Mouse (Mus musculus) testis, postnatal 14 days (tissue): ENCODE data around the gene Mtnr1a.

Experiments used
- DNase-seq: peaks from one replicate; pipeline ENCODE4 v3.0.0; 2021; ENCODE audit warnings: low spot score

Mtnr1a gene

DNA sequence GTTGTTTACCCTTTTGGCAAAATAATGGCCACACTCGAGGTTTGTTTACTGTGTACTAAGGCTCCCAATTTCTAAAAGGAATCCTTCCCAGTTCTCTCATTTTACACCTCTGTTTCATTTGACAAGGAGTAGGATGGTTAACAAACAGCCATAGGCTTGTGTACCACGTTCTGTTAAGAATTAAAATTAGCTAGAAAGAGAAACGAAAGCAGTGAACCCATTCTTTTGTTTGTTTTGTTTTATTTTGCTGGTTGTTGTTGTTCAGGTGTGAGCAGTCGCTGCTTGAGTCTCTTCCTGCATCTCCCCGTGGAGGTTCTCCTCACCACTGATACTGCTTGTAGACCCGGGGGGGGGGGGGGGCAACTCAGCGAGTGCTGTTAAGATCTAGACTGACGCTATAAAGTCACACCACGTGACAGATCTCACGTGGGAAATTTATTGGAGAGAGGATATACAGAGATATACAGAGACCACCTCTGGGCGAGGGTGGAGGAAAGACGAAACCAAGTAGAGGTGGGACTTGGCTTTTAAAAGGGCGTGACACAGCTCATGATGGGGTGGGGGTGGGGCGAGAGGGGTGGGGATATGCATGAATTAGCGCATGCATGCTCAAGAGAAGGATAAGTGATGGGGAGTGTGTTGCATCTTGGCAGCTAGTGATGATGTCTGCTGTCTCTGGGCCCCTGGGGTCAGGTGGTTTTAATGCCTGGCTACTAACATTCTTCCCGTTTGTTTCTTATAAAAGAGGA is 41.3 kb downstream of the Mtnr1a start:
- DNase-seq = no peak

DNA sequence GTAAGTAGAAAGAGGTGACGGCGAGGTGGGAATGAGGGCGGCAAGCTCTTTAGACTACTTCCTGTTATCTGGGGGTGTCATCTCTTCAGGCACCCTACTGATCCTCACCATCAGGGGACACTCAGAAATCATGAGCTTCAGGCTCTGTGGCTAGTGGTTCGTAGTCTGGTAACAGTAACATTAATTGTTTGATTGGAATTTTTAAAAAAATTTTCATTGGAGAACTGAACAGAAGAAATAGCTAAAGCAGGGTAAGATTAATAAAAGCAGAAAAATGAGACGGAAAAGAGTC is 41.8 kb downstream of the Mtnr1a start:
- no peak for DNase-seq

DNA sequence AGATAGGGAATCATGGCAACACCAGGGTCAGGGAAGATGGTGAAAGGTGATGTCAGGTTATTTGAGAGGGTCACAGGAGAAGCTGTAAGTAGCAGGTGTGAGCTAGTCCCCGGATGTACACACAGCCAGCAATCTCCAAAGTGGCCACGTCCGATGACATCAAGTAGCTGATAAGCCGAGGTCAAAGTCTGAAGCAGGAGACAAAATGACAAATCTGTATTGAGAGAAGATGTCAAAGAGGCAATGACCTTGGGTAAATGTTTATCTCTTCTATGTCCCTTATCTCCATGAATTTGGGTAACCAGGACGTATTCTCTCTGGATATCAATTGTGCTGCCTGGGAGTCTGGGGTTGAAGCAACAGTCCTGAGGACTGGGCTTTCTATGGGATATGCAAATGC is 42.9 kb downstream of the Mtnr1a start:
- DNase-seq = no peak

DNA sequence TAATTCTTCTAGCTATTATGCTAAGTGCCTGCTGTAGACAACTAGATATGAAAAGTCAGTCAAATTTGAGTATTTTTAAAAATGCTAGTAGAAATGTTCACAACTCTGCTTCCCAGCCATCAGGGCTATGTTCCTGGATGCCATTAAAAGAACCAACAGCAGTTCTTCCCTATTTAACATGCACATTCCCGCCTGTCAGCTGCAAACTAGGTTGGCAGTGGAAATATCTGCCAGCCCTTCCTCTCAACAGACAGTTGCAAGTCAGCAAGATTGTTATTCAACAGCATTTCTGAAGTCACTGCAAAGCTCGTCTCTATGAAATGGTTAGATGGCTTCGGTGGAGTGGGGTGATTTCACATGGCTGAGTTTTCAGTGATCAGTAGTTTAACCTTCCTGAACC is 48.7 kb downstream of the Mtnr1a start:
- no peak for DNase-seq

DNA sequence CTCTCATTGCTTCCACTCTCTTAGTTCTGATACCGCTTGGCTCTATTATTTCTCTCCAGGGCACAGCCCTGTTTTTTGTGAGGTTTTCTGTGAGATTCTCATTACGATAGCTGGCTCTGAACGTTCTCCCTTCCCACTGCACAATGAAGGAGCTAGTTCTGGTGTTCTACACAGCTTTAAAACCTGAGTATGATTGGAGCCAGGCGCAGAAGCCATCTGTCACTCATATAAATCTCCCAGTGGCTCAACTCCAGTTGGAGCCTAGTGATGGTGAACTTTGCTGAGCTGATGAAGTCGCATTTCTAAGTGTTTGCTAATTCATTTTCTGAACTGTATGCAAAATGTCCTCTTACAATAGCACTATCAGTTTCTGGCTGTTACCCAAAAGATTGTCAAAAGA is 56.7 kb downstream of the Mtnr1a start:
- DNase-seq = no peak
